Mouse (Mus musculus) hindbrain, embryonic 10.5 days (tissue): ENCODE data around the gene Cd37. TPM values are rescaled to one million over a fixed set of nuclear protein-coding genes. Genes with fewer than 3 reads are reported as not detected.

Experiments
- DNase-seq: peaks from one replicate; pipeline ENCODE4 v3.0.0-alpha.2; 2017; ENCODE audit warnings: low spot score
- H3K27ac ChIP-seq: fragments of 300-500 bp; sonication (generic); 2 replicates; pipeline ENCODE4 v1.5.1; 2016; ENCODE audit warnings: mild to moderate bottlenecking, moderate library complexity
- H3K27me3 ChIP-seq: fragments of 300-500 bp; sonication (generic); 2 replicates; pipeline ENCODE4 v1.6.1; 2016; ENCODE audit warnings: mild to moderate bottlenecking; ENCODE audit not compliant: poor library complexity, insufficient read depth, severe bottlenecking
- H3K36me3 ChIP-seq: fragments of 300-500 bp; sonication (generic); 2 replicates; pipeline ENCODE4 v1.6.1; 2016; ENCODE audit warnings: mild to moderate bottlenecking, moderate library complexity
- H3K4me1 ChIP-seq: fragments of 300-500 bp; sonication (generic); replicated peaks from 2 replicates; pipeline ENCODE4 v1.6.1; 2016; ENCODE audit warnings: mild to moderate bottlenecking
- H3K4me3 ChIP-seq: fragments of 300-500 bp; sonication (generic); 2 replicates; pipeline ENCODE4 v1.5.1; 2016; ENCODE audit warnings: mild to moderate bottlenecking, moderate library complexity
- H3K9me3 ChIP-seq: fragments of 300-500 bp; sonication (generic); 2 replicates; pipeline ENCODE4 v1.6.1; 2016; ENCODE audit warnings: mild to moderate bottlenecking, moderate library complexity
- WGBS: fragments of 180-500 bp; shearing (Covaris S2); methylation state at CpG from one replicate; pipeline ENCODE4 v1.1.7; 2016; 5-methylcytosine and 5-hydroxymethylcytosine counted together
- polyA plus RNA-seq: library from polyadenylated mRNA; unstranded; fragments of >200 nt; fragmentation: Nextera tagmentation; extraction: Ambion mirVana; gene quantifications from 2 replicates; pipeline ENCODE4 v1.2.1, GENCODE M21; 2016

Gene Cd37
- polyA plus RNA-seq, 1 experiment from 2014 or later, result 1.0 TPM

DNA sequence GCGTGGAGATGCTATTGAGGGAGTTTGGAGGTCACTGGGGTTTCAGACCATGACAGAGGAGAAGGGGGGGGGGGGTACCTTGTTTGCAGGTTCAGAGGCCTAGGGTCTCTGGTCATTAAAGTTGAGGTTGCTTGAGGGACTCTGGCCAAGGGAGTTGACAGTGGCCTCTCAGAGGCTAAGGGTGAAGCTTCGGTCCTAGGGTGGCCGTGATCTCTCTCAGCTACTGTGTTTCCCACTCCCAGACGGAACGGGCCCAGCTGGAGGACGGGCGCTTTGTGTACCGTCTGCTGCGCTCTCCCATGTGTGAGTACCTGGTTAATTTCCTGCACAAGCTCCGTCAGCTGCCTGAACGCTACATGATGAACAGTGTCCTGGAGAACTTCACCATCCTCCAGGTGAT lies 7.0 kb downstream of the Cd37 start:
- Histone ChIP-seq H3K27ac (no peak overlapping the region), H3K36me3 (peaks cover 70% of the 10 kb centered on the region), H3K4me1 (peaks cover 44% of the 10 kb centered on the region), H3K9me3 (no peaks in the 10 kb centered on the region), H3K27me3 (peaks cover 30% of the 10 kb centered on the region), H3K4me3 (no peak overlapping the region)
- peak; percentile 2 for DNase-seq
- WGBS, result 92% methylated on average over 11 of the region's 11 CpGs

DNA sequence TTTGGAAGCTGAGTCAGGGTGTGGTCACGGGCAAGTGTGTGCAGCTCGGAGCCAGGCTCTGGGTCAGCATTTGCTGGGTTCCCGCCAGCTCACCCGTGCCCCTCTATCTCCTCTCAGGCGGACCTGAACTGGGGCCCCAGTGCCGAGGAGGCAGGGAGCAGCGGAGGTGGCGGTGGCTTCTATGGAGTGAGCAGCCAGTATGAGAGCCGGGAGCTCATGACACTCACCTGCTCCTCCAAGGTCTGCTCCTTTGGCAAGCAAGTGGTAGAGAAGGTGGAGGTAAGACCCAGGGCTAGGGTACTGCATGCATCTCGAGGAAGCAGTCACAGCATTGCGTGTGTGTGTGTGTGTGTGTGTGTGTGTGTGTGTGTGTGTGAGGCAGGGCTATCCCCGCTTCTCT lies 7.7 kb downstream of the Cd37 start:
- peaks cover 44% of the 10 kb centered on the region for H3K4me1 ChIP-seq
- DNase-seq, result peak; percentile 4
- WGBS, result 92% methylated on average over 12 of the region's 12 CpGs

DNA sequence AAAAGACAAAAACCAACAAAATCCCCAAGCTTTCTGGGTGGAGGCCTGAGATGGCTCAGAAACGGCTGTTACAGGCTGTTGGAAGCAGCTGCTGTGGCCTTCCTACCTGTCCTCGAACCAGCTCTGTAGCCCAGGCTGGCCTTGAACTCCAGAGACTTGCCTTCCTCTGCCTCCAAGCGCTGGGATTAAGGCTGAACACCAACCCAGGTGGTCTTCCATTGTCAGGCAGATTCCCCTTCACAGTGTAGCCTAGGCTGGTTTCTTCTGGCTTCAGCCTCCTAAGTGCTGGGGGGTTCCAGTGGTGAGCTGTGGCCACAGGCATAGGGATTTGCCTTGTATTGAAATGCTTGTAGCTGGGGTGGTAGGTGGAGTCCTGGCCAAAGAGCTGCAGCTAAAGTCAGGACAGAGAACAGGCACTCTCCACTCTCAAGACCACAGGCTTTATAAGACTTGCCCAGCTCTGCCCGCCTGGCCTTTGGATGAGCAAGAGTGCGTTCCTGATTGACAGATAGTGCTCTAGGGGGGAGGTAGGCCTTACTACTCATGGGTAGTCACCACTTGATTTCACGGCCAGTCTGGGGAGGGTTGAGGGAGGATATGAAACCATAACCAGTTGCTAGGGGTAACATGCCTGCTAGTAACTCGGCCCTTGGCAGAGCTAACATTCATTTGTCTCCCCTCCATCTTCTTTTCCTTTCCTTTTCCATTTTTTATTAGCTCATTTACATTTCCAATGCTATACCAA lies 9.3 kb downstream of the Cd37 start:
- H3K9me3 ChIP-seq, result no peaks in the 10 kb centered on the region
- H3K27me3 ChIP-seq, result peaks cover 12% of the 10 kb centered on the region
- H3K36me3 ChIP-seq, result peaks cover 93% of the 10 kb centered on the region
- DNase-seq, result peak; percentile 2
- WGBS, result 90% methylated on average over 7 of the region's 7 CpGs
- no peak overlapping the region for H3K4me3 ChIP-seq
- peaks cover 33% of the 10 kb centered on the region for H3K4me1 ChIP-seq
- H3K27ac ChIP-seq, result no peak overlapping the region

More for the DNA sequence above, 7.7 kb downstream of the Cd37 start:
- H3K4me3 ChIP-seq, result no peak overlapping the region
- H3K36me3 ChIP-seq, result peaks cover 77% of the 10 kb centered on the region
- no peaks in the 10 kb centered on the region for H3K9me3 ChIP-seq
- peaks cover 22% of the 10 kb centered on the region for H3K27me3 ChIP-seq
- 0 out of 2 replicates have a peak overlapping the region, but pooled peaks have one; percentile 40 for H3K27ac ChIP-seq

DNA sequence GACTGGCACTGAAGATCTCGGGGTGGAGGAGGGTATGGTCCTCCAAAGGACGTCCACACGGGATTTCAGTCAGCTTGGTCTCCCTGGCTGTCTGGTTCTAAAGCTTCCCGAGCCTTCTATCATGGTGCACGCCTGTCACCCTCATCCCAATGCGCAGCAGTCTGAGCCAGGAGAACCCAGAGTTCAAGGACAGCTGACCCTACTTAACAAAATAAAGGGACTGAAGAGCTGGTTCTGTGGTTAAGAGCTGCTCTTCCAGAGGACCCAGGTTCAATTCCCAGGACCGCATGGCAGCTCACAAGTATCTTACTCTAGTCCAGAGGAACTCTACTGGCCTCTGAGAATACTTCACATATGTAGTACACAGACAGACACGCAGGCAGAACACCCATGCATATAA lies 9.9 kb downstream of the Cd37 start:
- Histone ChIP-seq H3K4me1 (peaks cover 27% of the 10 kb centered on the region), H3K4me3 (no peak overlapping the region), H3K27ac (no peak overlapping the region), H3K9me3 (no peaks in the 10 kb centered on the region), H3K36me3 (peaks cover 95% of the 10 kb centered on the region), H3K27me3 (peaks cover 10% of the 10 kb centered on the region)
- 93% methylated on average over 8 of the region's 8 CpGs for WGBS
- no peak for DNase-seq

DNA sequence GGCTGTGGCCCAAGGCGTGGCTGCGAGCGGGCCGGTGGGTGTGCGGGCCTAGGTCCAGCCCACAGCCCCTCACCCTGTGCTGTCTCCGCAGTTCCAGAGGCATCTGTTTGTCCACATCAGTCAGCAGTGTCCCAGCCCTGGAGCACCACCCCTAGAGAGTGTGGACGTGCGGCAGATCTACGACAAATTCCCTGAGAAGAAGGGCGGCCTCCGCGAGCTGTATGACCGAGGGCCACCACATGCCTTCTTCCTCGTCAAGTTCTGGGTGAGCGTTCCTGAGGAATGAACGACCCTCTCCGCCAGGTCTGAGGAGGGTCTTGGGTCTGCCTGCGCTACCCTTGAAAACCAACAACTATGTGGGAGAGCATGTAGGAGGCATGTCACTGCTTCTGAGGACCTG lies 10.4 kb downstream of the Cd37 start:
- H3K4me1 ChIP-seq, result peaks cover 22% of the 10 kb centered on the region
- WGBS, result 95% methylated on average over 18 of the region's 18 CpGs
- H3K9me3 ChIP-seq, result no peaks in the 10 kb centered on the region
- DNase-seq, result peak; percentile 2
- H3K4me3 ChIP-seq, result no peak overlapping the region
- no peak overlapping the region for H3K27ac ChIP-seq
- peaks cover 9% of the 10 kb centered on the region for H3K27me3 ChIP-seq
- H3K36me3 ChIP-seq, result peaks cover 98% of the 10 kb centered on the region

DNA sequence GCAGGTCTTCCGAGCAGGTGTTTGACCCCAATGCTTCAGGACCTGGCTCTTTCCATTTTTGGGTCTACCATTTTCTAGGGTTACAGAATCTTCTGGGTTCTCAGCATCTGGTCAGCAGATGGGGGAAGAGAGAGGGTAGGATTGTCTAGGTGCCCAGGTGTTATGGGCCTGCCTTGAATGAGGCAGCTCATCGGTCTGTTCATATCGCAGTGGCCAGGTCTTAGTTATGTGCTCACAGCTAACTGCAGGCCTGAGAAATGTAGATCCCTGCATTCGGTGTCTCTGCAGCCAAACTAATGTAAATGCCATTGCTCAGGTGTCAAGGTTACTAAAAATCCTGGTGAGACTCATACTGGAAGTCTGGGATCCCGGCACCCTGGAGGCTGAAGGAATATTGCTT lies 12.5 kb downstream of the Cd37 start:
- Histone ChIP-seq H3K4me1 (peaks cover 5% of the 10 kb centered on the region; the same call in 1 of the 2 replicates), H3K27ac (no peak overlapping the region), H3K36me3 (peaks cover 100% of the 10 kb centered on the region), H3K9me3 (no peaks in the 10 kb centered on the region), H3K27me3 (no peaks in the 10 kb centered on the region), H3K4me3 (no peak overlapping the region)
- WGBS, result 97% methylated on average over 5 of the region's 5 CpGs
- no peak for DNase-seq

DNA sequence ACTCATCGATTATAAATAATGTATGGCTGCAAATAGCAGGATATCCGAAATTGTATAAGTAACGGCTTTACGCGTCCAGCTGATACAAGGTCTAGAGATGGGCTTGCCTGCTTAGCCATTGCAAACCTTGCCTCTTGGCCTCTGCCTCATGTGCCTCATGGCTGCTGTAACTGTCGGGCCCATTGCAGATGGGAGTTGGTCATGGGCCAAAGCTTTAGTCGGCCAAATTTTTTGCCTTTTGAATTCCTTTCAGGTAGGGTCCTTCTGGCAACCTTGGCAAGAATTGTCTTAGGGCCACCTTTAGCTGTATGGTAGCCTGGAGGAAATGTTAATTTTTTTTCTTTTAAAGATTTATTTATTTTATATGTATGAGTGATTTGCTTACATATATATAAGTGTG lies 14.1 kb downstream of the Cd37 start:
- H3K27ac ChIP-seq, result no peak overlapping the region
- 97% methylated on average over 7 of the region's 7 CpGs for WGBS
- no peak for DNase-seq
- H3K27me3 ChIP-seq, result no peaks in the 10 kb centered on the region
- H3K9me3 ChIP-seq, result no peaks in the 10 kb centered on the region
- peaks cover 100% of the 10 kb centered on the region for H3K36me3 ChIP-seq
- H3K4me1 ChIP-seq, result peaks cover 14% of the 10 kb centered on the region
- no peak overlapping the region for H3K4me3 ChIP-seq

DNA sequence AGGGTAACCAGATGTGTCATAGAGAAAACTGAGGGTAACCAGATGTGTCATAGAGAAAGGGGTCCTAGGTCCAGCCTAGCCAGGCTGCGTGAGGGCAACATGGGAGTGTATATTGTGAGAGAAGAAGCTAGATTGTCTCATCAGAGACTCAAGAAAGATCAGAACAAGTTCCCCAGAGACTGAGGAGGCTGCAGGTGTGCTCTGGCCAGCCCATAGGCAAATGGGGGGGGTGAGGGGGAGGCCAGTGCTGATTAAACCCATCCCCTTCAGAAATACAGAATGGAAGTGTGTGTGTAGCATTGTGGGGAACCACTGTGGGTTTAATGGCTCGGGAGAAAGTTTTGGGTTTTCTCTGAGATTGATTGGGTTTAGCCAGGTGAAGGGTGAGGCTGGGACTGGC lies 17.2 kb downstream of the Cd37 start:
- 92% methylated on average over 2 of the region's 2 CpGs for WGBS
- H3K9me3 ChIP-seq, result no peaks in the 10 kb centered on the region
- peaks cover 45% of the 10 kb centered on the region for H3K4me1 ChIP-seq
- H3K36me3 ChIP-seq, result peaks cover 98% of the 10 kb centered on the region
- no peak overlapping the region for H3K4me3 ChIP-seq
- DNase-seq, result no peak
- H3K27ac ChIP-seq, result no peak overlapping the region
- H3K27me3 ChIP-seq, result no peaks in the 10 kb centered on the region

DNA sequence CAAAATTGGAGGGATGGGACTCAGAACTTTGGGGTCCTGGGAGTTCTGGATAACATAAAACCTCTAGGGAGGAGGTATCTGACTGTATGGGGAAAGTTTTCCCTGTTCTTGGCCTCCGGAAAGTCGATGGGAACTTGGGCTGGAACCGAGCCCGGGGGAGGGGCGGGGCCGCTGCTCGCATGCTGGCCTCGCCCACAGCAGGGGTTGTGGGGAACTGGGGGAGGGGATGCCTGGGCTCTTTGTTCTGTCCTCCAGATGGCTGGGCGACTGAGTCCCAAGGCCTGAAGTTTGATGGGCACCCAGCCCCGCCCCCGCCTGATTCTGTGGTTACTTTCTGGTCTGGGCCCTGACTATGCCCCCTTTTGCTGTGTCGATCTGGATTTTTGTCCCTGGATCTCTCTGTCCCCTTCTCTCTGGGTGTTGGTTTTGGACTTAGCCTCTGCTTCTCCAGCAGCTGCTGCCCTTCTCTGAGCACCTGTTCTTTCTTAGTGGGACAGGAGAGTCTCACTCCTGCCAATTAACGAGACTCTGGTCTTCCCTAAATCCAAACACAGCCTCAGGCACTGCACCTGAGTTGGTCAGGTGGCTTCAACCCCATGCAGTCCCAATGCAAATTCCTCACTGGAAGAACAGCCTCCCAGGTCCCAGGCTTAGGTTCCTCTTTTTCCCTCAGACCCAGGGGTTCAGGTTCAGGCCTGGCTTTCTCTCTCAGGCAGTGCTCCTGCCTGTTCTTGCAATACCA lies 22.3 kb downstream of the Cd37 start:
- Histone ChIP-seq H3K4me3 (peak overlapping the region; percentile 81), H3K36me3 (peaks cover 47% of the 10 kb centered on the region), H3K4me1 (peaks cover 73% of the 10 kb centered on the region), H3K9me3 (no peaks in the 10 kb centered on the region), H3K27me3 (peaks cover 9% of the 10 kb centered on the region), H3K27ac (peak overlapping the region; percentile 100)
- WGBS, result under 1% methylated on average over 13 of the region's 13 CpGs
- peak; percentile 95 for DNase-seq

DNA sequence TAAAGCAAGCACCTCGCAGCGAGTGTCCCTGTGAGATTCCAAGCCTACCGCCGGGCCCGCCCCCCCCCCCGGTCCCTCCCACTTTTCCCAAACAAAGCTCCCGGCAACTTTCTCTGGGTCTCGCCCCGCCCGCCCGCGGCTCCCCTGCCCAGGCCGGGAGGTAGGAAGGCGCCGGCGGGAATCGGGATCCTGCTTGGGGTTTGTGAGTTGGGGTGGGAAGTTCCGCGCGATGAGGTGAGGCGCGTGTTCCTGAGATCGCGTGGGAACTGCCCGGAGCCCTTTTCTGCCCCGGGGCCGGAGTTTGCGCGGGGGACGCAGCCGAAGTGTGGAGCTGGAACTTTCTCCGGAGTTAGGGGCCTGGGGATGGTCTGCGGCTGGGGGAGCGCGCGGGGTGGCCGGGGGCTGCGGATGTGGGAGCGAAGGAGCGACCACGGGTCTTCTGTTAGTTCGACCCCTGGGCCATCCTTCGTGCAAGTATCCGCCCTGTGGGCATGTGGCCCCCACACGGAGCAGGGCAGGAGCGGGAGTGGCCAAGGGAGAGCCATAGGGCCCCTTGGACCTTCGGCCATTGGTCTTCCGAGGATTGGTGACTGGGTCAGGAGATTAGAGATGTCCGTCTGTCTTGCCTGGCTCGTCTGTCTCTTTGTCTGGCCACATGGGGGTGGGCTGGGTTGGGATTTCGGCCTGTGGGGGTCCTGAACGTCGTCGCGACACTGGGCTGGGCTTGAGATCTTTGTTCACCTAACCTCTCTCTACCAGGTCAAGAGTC lies 23.1 kb downstream of the Cd37 start, which contains the start of gene Tead2:
Tead2 (plus strand) TSS at position 81 of the 769 bp plus-strand sequence.
- H3K4me3 ChIP-seq, result peak within 1 kb of the TSS; percentile 81

DNA sequence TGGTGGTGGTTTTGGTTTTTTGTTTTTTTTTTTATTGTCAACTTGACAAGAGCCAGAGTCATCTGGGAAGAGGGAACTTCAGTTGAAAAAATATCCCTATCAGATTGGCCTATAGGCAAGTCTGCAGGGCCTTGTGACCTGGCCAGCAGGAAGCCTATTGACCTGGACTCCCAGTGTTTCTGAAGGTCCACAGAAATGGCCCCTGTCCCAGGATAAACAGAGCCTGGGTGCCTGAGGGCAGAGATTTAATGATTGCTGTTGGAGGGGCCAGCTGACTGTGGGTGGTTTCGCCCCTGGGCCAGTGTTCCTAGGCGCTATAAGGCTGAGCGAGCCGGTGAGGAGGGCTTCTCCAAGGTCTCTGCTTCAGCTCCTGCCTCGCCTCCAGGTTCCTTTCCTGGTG lies 25.2 kb downstream of the Cd37 start:
- Histone ChIP-seq H3K36me3 (peaks cover 18% of the 10 kb centered on the region), H3K9me3 (no peaks in the 10 kb centered on the region), H3K4me1 (peaks cover 52% of the 10 kb centered on the region), H3K4me3 (no peak overlapping the region), H3K27ac (no peak overlapping the region), H3K27me3 (peaks cover 33% of the 10 kb centered on the region)
- WGBS, result 58% methylated on average over 5 of the region's 5 CpGs
- DNase-seq, result no peak

More for the DNA sequence above, 23.1 kb downstream of the Cd37 start, which contains the start of gene Tead2:
- Histone ChIP-seq H3K4me1 (peaks cover 73% of the 10 kb centered on the region), H3K36me3 (peaks cover 40% of the 10 kb centered on the region), H3K9me3 (no peaks in the 10 kb centered on the region), H3K27me3 (peaks cover 17% of the 10 kb centered on the region), H3K27ac (peak within 1 kb of the TSS; percentile 100)
- under 1% methylated on average over 55 of the region's 55 CpGs for WGBS
- DNase-seq, result peak; percentile 84

DNA sequence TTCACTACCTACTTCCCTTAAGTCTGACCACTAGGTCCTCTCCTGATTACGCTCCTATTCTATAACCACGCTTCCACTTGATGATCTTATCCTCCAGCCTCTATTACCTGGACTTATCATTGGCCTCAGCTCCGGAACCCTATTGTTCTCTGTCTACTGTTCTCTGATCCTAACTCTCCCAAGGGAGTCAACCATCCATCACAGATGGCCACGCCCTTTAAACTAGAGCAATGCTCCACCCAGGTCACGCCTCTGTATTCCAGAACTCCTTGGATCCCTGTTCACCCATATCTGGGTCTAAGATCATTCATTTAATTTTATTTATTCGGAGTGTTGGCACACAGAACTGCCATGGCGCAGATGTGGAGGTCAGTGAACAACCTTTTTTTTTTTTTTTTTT lies 26.6 kb downstream of the Cd37 start:
- DNase-seq, result no peak
- 0 out of 2 replicates have a peak overlapping the region, but pooled peaks have one; percentile 36 for H3K4me3 ChIP-seq
- peaks cover 38% of the 10 kb centered on the region for H3K4me1 ChIP-seq
- H3K27me3 ChIP-seq, result peaks cover 33% of the 10 kb centered on the region
- no peak overlapping the region for H3K27ac ChIP-seq
- 74% methylated on average over 7 of the region's 7 CpGs for WGBS
- H3K9me3 ChIP-seq, result no peaks in the 10 kb centered on the region
- H3K36me3 ChIP-seq, result peaks cover 4% of the 10 kb centered on the region
